Mouse (Mus musculus) ES-Bruce4 (cell line): ENCODE measurements around the gene Ucp2.

Source experiments
- CTCF ChIP-seq: IDR thresholded peaks from one replicate; pipeline ENCODE4 v1.8.1; 2011; ENCODE audit warnings: low read depth, low read length
- EP300 ChIP-seq: IDR thresholded peaks from 2 replicates; pipeline ENCODE4 v1.6.1; 2011; ENCODE audit warnings: low read depth, low read length; ENCODE audit not compliant: insufficient read depth
- POLR2A ChIP-seq: IDR thresholded peaks from one replicate; pipeline ENCODE4 v1.8.1; 2011; ENCODE audit warnings: low read length; ENCODE audit not compliant: insufficient read depth

- TF ChIP-seq POLR2A (no peak), CTCF (no peak), EP300 (no peak)
Measured at GRCm38 (mm10) chr7:100504740-100505487, 11.8 kb downstream of the Ucp2 start.
